Mouse (Mus musculus): ENCODE data around the gene Bbip1. TPM values are rescaled to one million over a fixed set of nuclear protein-coding genes. Genes with fewer than 3 reads are reported as not detected.
"Not testable (repeated sequence)": the region's sequence is repeated elsewhere in the genome, so short reads cannot be mapped to it uniquely, and the experiment has no call there.

Bbip1 gene
- polyA plus RNA-seq, 1 experiment from 2014 or later, result 121 TPM

- WGBS, result 91% methylated on average over 10 of the region's 10 CpGs
- Histone ChIP-seq H3K9ac (no peak overlapping the region), H3K36me3 (peaks cover 60% of the 10 kb centered on the region), H3K4me1 (no peaks in the 10 kb centered on the region), H3K4me3 (no peak overlapping the region), H3K4me2 (replicated peaks) (no peak overlapping the region), H3K27ac (no peak overlapping the region), H3K27me3 (replicated peaks) (no peaks in the 10 kb centered on the region), H3K9me3 (no peaks in the 10 kb centered on the region)
- ATAC-seq (ENCODE audit: low FRiP score, low read depth), result no peak
Measured at GRCm38 (mm10) chr19:53919541-53919940, 24.9 kb downstream of the Bbip1 start.

- Histone ChIP-seq H3K4me3 (no peak overlapping the region), H3K36me3 (peaks cover 60% of the 10 kb centered on the region), H3K9me3 (no peaks in the 10 kb centered on the region), H3K27me3 (replicated peaks) (no peaks in the 10 kb centered on the region), H3K9ac (no peak overlapping the region), H3K4me2 (replicated peaks) (no peak overlapping the region), H3K27ac (no peak overlapping the region), H3K4me1 (no peaks in the 10 kb centered on the region)
- no peak for ATAC-seq (ENCODE audit: low FRiP score, low read depth)
- 93% methylated on average over 4 of the region's 4 CpGs for WGBS
Measured at GRCm38 (mm10) chr19:53914950-53915349, 29.5 kb downstream of the Bbip1 start.

GRCm38 (mm10) chr19:53906703-53907070 is 37.7 kb downstream of the Bbip1 start:
- H3K27ac ChIP-seq; H3K9ac ChIP-seq; H3K36me3 ChIP-seq; ATAC-seq (ENCODE audit: low FRiP score, low read depth); H3K9me3 ChIP-seq; H3K27me3 ChIP-seq (replicated peaks); H3K4me2 ChIP-seq (replicated peaks); H3K4me3 ChIP-seq: not testable (repeated sequence)
- peaks cover 13% of the 10 kb centered on the region for H3K4me1 ChIP-seq

- H3K9me3 ChIP-seq, result no peaks in the 10 kb centered on the region
- no peak overlapping the region for H3K9ac ChIP-seq
- no peak overlapping the region for H3K4me2 ChIP-seq (replicated peaks)
- ATAC-seq (ENCODE audit: low FRiP score, low read depth), result no peak
- H3K36me3 ChIP-seq, result peaks cover 9% of the 10 kb centered on the region
- no peak overlapping the region for H3K27ac ChIP-seq
- peaks cover 13% of the 10 kb centered on the region for H3K4me1 ChIP-seq
- WGBS, result 60% methylated on average over 6 of the region's 6 CpGs
- H3K4me3 ChIP-seq, result no peak overlapping the region
- H3K27me3 ChIP-seq (replicated peaks), result no peaks in the 10 kb centered on the region
Measured at GRCm38 (mm10) chr19:53906033-53906702, 38.3 kb downstream of the Bbip1 start.

GRCm38 (mm10) chr19:53904833-53905480 is 39.5 kb downstream of the Bbip1 start:
- H3K36me3 ChIP-seq, result peaks cover 9% of the 10 kb centered on the region
- no peak for ATAC-seq (ENCODE audit: low FRiP score, low read depth)
- no peak overlapping the region for H3K27ac ChIP-seq
- no peaks in the 10 kb centered on the region for H3K9me3 ChIP-seq
- peak overlapping the region; percentile 94 for H3K4me3 ChIP-seq
- H3K4me2 ChIP-seq (replicated peaks), result peak overlapping the region; percentile 75
- H3K9ac ChIP-seq, result no peak overlapping the region
- 79% methylated on average over 7 of the region's 7 CpGs for WGBS
- H3K4me1 ChIP-seq, result peaks cover 13% of the 10 kb centered on the region
- no peaks in the 10 kb centered on the region for H3K27me3 ChIP-seq (replicated peaks)

- Histone ChIP-seq H3K4me3 (peak overlapping the region; percentile 94), H3K27ac (peak overlapping the region; percentile 80), H3K9me3 (no peaks in the 10 kb centered on the region), H3K27me3 (replicated peaks) (no peaks in the 10 kb centered on the region), H3K36me3 (no peaks in the 10 kb centered on the region), H3K4me1 (peaks cover 13% of the 10 kb centered on the region), H3K4me2 (replicated peaks) (peak overlapping the region; percentile 75), H3K9ac (peak overlapping the region; percentile 92)
- under 1% methylated on average over 78 of the region's 83 CpGs for WGBS
- ATAC-seq (ENCODE audit: low FRiP score, low read depth), result peak; percentile 74
Measured at GRCm38 (mm10) chr19:53903507-53904321, 40.7 kb downstream of the Bbip1 start.

GRCm38 (mm10) chr19:53902739-53903487 is 41.5 kb downstream of the Bbip1 start:
- Histone ChIP-seq H3K4me3 (peak overlapping the region; percentile 94), H3K4me2 (replicated peaks) (peak overlapping the region; percentile 75), H3K9ac (peak overlapping the region; percentile 92), H3K4me1 (peaks cover 13% of the 10 kb centered on the region), H3K36me3 (no peaks in the 10 kb centered on the region), H3K27ac (peak overlapping the region; percentile 80), H3K9me3 (no peaks in the 10 kb centered on the region), H3K27me3 (replicated peaks) (no peaks in the 10 kb centered on the region)
- peak; percentile 98 for ATAC-seq (ENCODE audit: low FRiP score, low read depth)
- WGBS, result under 1% methylated on average over 61 of the region's 61 CpGs

GRCm38 (mm10) chr19:53901931-53902738 is 42.3 kb downstream of the Bbip1 start:
- H3K9ac ChIP-seq, result peak overlapping the region; percentile 68
- 64% methylated on average over 15 of the region's 15 CpGs for WGBS
- no peaks in the 10 kb centered on the region for H3K27me3 ChIP-seq (replicated peaks)
- no peaks in the 10 kb centered on the region for H3K9me3 ChIP-seq
- no peak for ATAC-seq (ENCODE audit: low FRiP score, low read depth)
- H3K27ac ChIP-seq, result no peak overlapping the region
- peak overlapping the region; percentile 94 for H3K4me3 ChIP-seq
- H3K4me2 ChIP-seq (replicated peaks), result peak overlapping the region; percentile 75
- H3K4me1 ChIP-seq, result peaks cover 13% of the 10 kb centered on the region
- H3K36me3 ChIP-seq, result no peaks in the 10 kb centered on the region

- Histone ChIP-seq H3K4me1 (peaks cover 12% of the 10 kb centered on the region), H3K9ac (no peak overlapping the region), H3K4me3 (no peak overlapping the region), H3K36me3 (no peaks in the 10 kb centered on the region), H3K4me2 (replicated peaks) (no peak overlapping the region), H3K9me3 (no peaks in the 10 kb centered on the region), H3K27me3 (replicated peaks) (no peaks in the 10 kb centered on the region), H3K27ac (no peak overlapping the region)
- WGBS, result 86% methylated on average over 14 of the region's 14 CpGs
- no peak for ATAC-seq (ENCODE audit: low FRiP score, low read depth)
Measured at GRCm38 (mm10) chr19:53899941-53900610, 44.4 kb downstream of the Bbip1 start.

GRCm38 (mm10) chr19:53898970-53899900 is 45.2 kb downstream of the Bbip1 start:
- Histone ChIP-seq H3K4me3 (no peak overlapping the region), H3K27me3 (replicated peaks) (no peaks in the 10 kb centered on the region), H3K36me3 (no peaks in the 10 kb centered on the region), H3K9me3 (no peaks in the 10 kb centered on the region), H3K4me2 (replicated peaks) (no peak overlapping the region), H3K4me1 (peaks cover 6% of the 10 kb centered on the region), H3K27ac (no peak overlapping the region), H3K9ac (no peak overlapping the region)
- ATAC-seq (ENCODE audit: low FRiP score, low read depth), result no peak
- 86% methylated on average over 25 of the region's 25 CpGs for WGBS

All from neural tube, embryonic 12.5 days (tissue).